Mouse (Mus musculus) ZHBTc4 (cell line): ENCODE data around the gene Snorc.
"Not testable (repeated sequence)": the region's sequence is repeated elsewhere in the genome, so short reads cannot be mapped to it uniquely, and the experiment has no call there.

ENCODE experiments used
- DNase-seq: peaks from one replicate; pipeline ENCODE4 v3.0.0-alpha.2; 2011; ENCODE audit warnings: low read depth, low spot score

Gene Snorc

DNA sequence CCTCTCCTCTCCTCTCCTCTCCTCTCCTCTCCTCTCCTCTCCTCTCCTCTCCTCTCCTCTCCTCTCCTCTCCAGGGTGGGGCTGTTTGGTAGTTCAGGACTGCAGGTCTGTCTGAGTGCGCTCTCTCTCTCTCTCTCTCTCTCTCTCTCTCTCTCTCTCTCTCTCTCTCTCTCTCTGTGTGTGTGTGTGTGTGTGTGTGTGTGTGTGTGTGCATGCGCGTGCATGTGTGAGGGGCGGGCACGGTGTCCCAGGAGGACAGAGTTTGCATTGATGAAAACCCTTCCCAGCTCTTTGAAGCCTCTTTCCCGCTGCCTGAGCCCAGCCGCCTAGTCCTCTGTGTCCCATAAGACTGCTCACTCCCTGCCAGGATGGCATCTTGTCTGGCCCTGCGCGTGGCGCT lies at the start of gene Snorc:
Gene Snorc (plus strand): TSS at position 301 of the 400 bp plus-strand sequence.
- not testable (repeated sequence) for DNase-seq

- no peak for DNase-seq
These were observed 34.9 kb upstream of the Snorc start for GRCm38 (mm10) chr1:87435125-87435524.

- no peak for DNase-seq
These were observed 33.5 kb upstream of the Snorc start for GRCm38 (mm10) chr1:87436583-87436982.

GRCm38 (mm10) chr1:87447183-87448104 lies 22.6 kb upstream of the Snorc start:
- DNase-seq = peak; percentile 64

DNA sequence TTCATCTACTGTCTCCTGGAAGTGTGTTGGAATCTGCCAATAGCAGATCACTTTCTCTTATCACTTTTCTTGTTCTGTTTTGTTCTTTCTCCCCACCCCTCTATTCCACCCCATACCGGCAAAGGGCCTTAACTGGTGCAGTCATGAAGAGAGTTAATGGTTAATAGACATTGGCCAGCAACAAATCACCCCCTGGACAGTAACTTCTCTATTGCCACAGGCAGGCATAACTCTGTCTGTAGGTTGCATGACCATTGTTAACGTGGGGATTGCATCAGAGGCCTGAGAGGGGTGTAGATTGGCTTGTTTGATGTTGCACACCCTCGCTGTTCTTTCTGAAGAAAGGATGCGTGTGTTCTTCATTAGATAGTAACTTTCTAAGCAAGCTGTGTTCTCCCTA lies 20.6 kb upstream of the Snorc start:
- DNase-seq = no peak

GRCm38 (mm10) chr1:87456425-87456824 lies 13.6 kb upstream of the Snorc start:
- DNase-seq = no peak

DNA sequence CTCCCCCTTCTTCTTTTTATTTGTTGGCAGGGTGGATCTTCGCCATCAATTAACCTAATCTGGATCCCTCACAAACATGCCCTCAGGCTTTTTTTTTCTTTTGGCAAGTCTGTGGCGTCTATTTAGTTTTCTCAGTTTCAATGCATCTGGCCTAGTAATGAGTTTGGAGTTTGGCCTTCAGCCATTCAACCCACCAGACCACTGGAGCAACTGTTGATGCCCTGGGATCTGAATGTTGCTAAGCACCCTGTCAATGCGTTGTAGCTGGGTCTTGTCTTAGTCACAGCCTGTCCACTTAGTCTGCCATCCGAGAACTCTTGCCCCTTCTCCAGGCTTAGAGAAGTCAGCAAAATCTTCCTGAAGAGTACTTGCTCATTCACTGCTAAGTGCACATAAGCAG lies 12.0 kb upstream of the Snorc start:
- no peak for DNase-seq

DNA sequence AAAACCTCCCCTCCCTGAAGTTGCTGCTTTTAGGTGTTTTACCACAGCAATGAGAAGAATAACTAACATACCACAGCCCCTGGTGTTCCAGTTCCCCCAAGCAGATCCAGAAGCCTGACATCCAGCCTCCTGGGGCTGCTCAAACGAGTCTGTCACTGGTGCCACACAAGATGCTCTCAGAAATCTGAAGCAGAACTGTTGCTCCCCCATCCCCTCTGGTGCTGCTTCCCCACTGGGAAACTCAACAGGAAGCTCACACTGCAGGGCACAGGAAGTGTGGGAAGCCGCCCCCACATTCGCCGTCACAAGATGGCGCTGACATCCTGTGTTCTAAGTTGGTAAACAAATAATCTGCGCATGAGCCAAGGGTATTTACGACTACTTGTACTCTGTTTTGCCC lies 10.2 kb upstream of the Snorc start:
- not testable (repeated sequence) for DNase-seq

GRCm38 (mm10) chr1:87467469-87467868 lies 2.6 kb upstream of the Snorc start:
- DNase-seq = no peak

- no peak for DNase-seq
These were observed 1.8 kb upstream of the Snorc start for GRCm38 (mm10) chr1:87468321-87468720.

GRCm38 (mm10) chr1:87471914-87472313 lies 1.8 kb downstream of the Snorc start:
- DNase-seq = no peak

- DNase-seq = no peak
These were observed 2.5 kb downstream of the Snorc start for GRCm38 (mm10) chr1:87472576-87472975.

- peak; percentile 34 for DNase-seq
These were observed 5.2 kb downstream of the Snorc start for GRCm38 (mm10) chr1:87475076-87475895.

- DNase-seq = no peak
These were observed 12.5 kb downstream of the Snorc start for GRCm38 (mm10) chr1:87482546-87482945.

DNA sequence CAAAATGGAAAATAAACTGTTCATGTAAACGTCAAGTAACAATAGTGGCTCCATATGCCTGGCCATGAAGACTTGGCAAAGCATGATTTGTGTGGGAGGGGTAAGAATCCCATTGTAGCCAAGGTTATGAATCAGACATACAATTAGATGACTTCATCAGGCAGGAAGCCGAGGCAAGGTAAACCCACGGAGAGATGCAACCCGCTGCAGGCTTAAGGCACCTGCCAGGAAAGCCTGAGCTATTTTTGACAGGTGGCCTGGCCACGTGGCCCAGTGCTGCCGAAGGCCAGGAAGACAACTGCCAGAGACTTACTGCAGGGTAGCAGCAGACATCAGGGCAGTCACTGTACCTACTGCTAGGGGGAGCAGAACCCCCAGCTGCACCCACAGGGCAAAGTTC lies 16.3 kb downstream of the Snorc start:
- DNase-seq = no peak

- DNase-seq = no peak
These were observed 22.2 kb downstream of the Snorc start for GRCm38 (mm10) chr1:87492285-87492684.

GRCm38 (mm10) chr1:87493542-87493941 lies 23.5 kb downstream of the Snorc start:
- no peak for DNase-seq

DNA sequence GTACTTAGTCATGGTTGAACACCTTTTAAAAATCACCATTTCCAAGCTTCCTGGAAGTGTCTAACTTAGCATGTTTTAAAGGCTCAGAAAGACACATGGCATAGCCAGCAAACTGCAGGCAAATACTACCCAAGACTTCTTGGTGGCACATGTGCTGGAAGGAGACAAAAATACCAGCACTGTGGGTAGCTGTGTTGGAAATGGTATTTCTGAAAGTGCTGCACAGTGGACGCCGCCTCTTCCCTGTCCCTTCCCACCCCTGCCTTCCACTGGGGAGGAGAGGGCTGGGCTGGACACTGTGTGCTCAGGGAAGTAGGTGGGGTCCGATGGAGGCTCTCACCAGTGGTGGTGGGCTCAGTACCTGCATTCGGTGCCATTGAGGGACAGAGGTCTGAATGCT lies 35.5 kb downstream of the Snorc start:
- no peak for DNase-seq

GRCm38 (mm10) chr1:87507857-87508256 lies 37.8 kb downstream of the Snorc start:
- DNase-seq = no peak

GRCm38 (mm10) chr1:87508591-87509560 lies 38.8 kb downstream of the Snorc start:
- peak; percentile 34 for DNase-seq

DNA sequence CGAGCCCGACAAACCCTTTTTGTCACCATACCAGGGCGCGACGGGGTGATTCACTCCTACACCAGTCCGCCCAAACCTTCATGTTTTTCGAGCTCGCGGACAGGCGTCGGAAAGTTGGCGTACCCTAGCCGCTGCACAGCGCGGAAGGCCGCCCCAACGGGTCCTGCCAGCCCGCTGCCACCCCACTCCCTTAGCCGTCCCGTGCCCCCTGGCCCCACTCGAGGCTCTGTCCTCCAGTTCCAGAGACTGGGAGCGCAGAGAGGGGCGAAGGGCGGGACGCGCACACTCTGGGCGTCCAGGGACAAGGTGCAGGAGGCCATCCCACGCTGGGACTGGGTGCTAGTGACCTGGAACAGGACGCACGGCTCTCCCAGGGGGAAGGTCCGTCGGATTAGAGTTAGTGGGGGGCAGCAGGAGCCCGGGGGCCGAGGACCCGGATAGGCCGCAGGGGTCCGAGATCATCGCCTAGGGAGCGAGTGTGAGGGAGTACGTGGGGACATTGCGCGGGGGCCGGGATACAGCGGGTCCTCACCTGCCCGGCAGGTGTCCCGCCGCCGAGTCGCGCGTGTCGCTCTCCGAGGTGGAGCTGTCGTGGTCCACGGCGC lies 39.6 kb downstream of the Snorc start, which contains the start of gene Neu2:
Gene Neu2 (plus strand): TSS at position 329 of the 605 bp plus-strand sequence.
- no peak for DNase-seq
